In genomic region chr14:20804964-20805672, GRCm38 (mm10) we compare ENCODE assay signal across 7 mouse cellular contexts. TPM values are rescaled to one million over a fixed set of nuclear protein-coding genes. Genes with fewer than 3 reads are reported as not detected.
DNase-seq lines count a peak whose midpoint lies in the region; ATAC-seq and TF ChIP-seq lines count a peak whose summit lies in the region.

No protein-coding gene starts in this region.

- H3K4me2 ChIP-seq in lung, embryonic 14.5 days = no peak overlapping the region
- H3K4me2 ChIP-seq in stomach, embryonic 16.5 days (ENCODE audit: low read depth, low read length) = 0 out of 2 replicates have a peak overlapping the region, but pooled peaks have one; percentile 1

- H3K4me1 ChIP-seq in lung, embryonic 14.5 days (ENCODE audit: insufficient read depth) = peaks cover 9% of the 10 kb centered on the region
- H3K4me1 ChIP-seq in stomach, embryonic 16.5 days (ENCODE audit: control insufficient read depth, insufficient read depth, low read length) = peaks cover 21% of the 10 kb centered on the region

- no peak for TF ChIP-seq CTCF in lung, embryonic 14.5 days (IDR thresholded peaks at IDR 0.05; ENCODE audit: low read depth)

- H3K9ac ChIP-seq in lung, embryonic 14.5 days = no peak overlapping the region
- 0 out of 2 replicates have a peak overlapping the region, but pooled peaks have one; percentile 3 for H3K9ac ChIP-seq in stomach, embryonic 16.5 days (ENCODE audit: low read length)

- peak overlapping the region; percentile 56; the same call in 1 of the 2 replicates for H3K27ac ChIP-seq in lung, embryonic 14.5 days (ENCODE audit: low read depth)
- H3K27ac ChIP-seq in stomach, embryonic 16.5 days (ENCODE audit: low read length) = peak overlapping the region; percentile 88

- no peaks in the 10 kb centered on the region for H3K9me3 ChIP-seq in lung, embryonic 14.5 days (ENCODE audit: low read depth, low read length)
- no peaks in the 10 kb centered on the region for H3K9me3 ChIP-seq in stomach, embryonic 16.5 days (replicated peaks; ENCODE audit: control insufficient read depth, low read length)

- peak; percentile 59; the same call in 1 of the 2 replicates for ATAC-seq in lung, embryonic 14.5 days (ENCODE audit: insufficient read depth)
- ATAC-seq in stomach, embryonic 16.5 days (ENCODE audit: insufficient read depth, low FRiP score) = peak; percentile 81
- ATAC-seq in inflammation-experienced regulatory T-cells, adult 6 months = no peak

- H3K27me3 ChIP-seq in lung, embryonic 14.5 days (ENCODE audit: insufficient read depth, low read length) = no peaks in the 10 kb centered on the region
- no peaks in the 10 kb centered on the region for H3K27me3 ChIP-seq in stomach, embryonic 16.5 days (ENCODE audit: control insufficient read depth, insufficient read depth, low read length)

- WGBS in lung, embryonic 14.5 days = 34% methylated on average over 9 of the region's 9 CpGs
- 51% methylated on average over 9 of the region's 9 CpGs for WGBS in stomach, embryonic 16.5 days

- no peaks in the 10 kb centered on the region for H3K36me3 ChIP-seq in lung, embryonic 14.5 days (ENCODE audit: insufficient read depth)
- H3K36me3 ChIP-seq in stomach, embryonic 16.5 days (ENCODE audit: control insufficient read depth, insufficient read depth, low read length) = no peaks in the 10 kb centered on the region

- DNase-seq in Muller cell, postnatal 12 days (ENCODE audit: inconsistent ontology term) = peak; percentile 100
- DNase-seq in adrenal gland, postnatal 10 days = peak; percentile 93
- peak; percentile 90 for DNase-seq in gastrocnemius, postnatal 10 days
- DNase-seq in kidney, adult 9 months = peak; percentile 86
- peak; percentile 89 for DNase-seq in lung, embryonic 14.5 days

- no peak overlapping the region for H3K4me3 ChIP-seq in lung, embryonic 14.5 days (ENCODE audit: low read depth, low read length)
- no peak overlapping the region for H3K4me3 ChIP-seq in stomach, embryonic 16.5 days (replicated peaks; ENCODE audit: low read length)

RNA-seq across cellular contexts. Expression of gene Camk2g, which starts 11.2 kb away (rescaled TPM):
- 10 to 100 TPM; 35.1 to 57.4 TPM for total RNA-seq in adrenal gland, postnatal 10 days (2021)
- total RNA-seq in gastrocnemius, postnatal 10 days (2021) = 100 to 1,000 TPM; 120 to 134 TPM
- polyA plus RNA-seq in lung, embryonic 14.5 days (2014; fragmentation: Nextera tagmentation; extraction: Ambion mirVana) = 46.3 and 46.6 TPM in 2 replicates
- polyA plus RNA-seq in stomach, embryonic 16.5 days (2015; fragmentation: Nextera tagmentation; extraction: Ambion mirVana) = 43.7 and 45.3 TPM in 2 replicates
- polyA plus RNA-seq in inflammation-experienced regulatory T-cells, adult 6 months (2017; shearing (Covaris generic)) = 10 to 100 TPM; 30.7 to 50.9 (median 31.6) TPM

RNA-seq across cellular contexts. Expression of gene Plau, which starts 31.3 kb away (rescaled TPM):
- 10 to 100 TPM; 19.3 to 39.8 TPM for total RNA-seq in adrenal gland, postnatal 10 days (2021)
- 10 to 100 TPM; 25.6 to 28.0 TPM for total RNA-seq in gastrocnemius, postnatal 10 days (2021)
- 0.99 TPM in 2 replicates for polyA plus RNA-seq in lung, embryonic 14.5 days (2014; fragmentation: Nextera tagmentation; extraction: Ambion mirVana)
- polyA plus RNA-seq in stomach, embryonic 16.5 days (2015; fragmentation: Nextera tagmentation; extraction: Ambion mirVana) = 1.9 and 2.8 TPM in 2 replicates
- polyA plus RNA-seq in inflammation-experienced regulatory T-cells, adult 6 months (2017; shearing (Covaris generic)) = under 1 TPM in 1 of 3 experiments, not detected in 2; 0.41 TPM
